ENCODE assay signal across 33 mouse cellular contexts in genomic region chr13:85476274-85476846, GRCm38 (mm10).
DNase-seq lines count a peak whose midpoint lies in the region; ATAC-seq lines count a peak whose summit lies in the region.
"Had no signal": no experiment of that assay in that cellular context is flagged by ENCODE, and none has a peak within 500 bp of the region (broad histone marks: within the 10 kb centered on the region; RNA-seq: fewer than 3 reads in every experiment).

No protein-coding gene starts in this region.

- no peaks in the 10 kb centered on the region for H3K9me3 ChIP-seq in heart, embryonic 11.5 days (replicated peaks; ENCODE audit: control insufficient read depth, low read length)
- no peaks in the 10 kb centered on the region for H3K9me3 ChIP-seq in midbrain, embryonic 13.5 days
- H3K9me3 ChIP-seq in forebrain, embryonic 14.5 days (replicated peaks; ENCODE audit: control insufficient read depth, low read length), result no peaks in the 10 kb centered on the region
- H3K9me3 ChIP-seq: embryonic facial prominence, embryonic 10.5 days; embryonic facial prominence, embryonic 13.5 days; forebrain, embryonic 12.5 days; G1E; heart, embryonic 12.5 days; heart, embryonic 15.5 days had no signal

- WGBS in heart, embryonic 11.5 days (ENCODE audit: insufficient replicate concordance), result 40% methylated on average over 4 of the region's 4 CpGs
- WGBS in midbrain, embryonic 13.5 days, result 86% methylated on average over 4 of the region's 4 CpGs
- 92% methylated on average over 4 of the region's 4 CpGs for WGBS in forebrain, embryonic 14.5 days

- H3K9ac ChIP-seq in heart, embryonic 11.5 days (ENCODE audit: low read depth, low read length), result no peak overlapping the region
- no peak overlapping the region for H3K9ac ChIP-seq in midbrain, embryonic 13.5 days (replicated peaks)
- H3K9ac ChIP-seq in forebrain, embryonic 14.5 days (ENCODE audit: low read length), result no peak overlapping the region
- H3K9ac ChIP-seq: embryonic facial prominence, embryonic 13.5 days; forebrain, embryonic 12.5 days; heart, embryonic 12.5 days; heart, embryonic 15.5 days; hindbrain, embryonic 14.5 days had no signal

- 0 out of 2 replicates have a peak, but pooled peaks have one; percentile 42 for ATAC-seq in heart, embryonic 11.5 days (replicated peaks; ENCODE audit: insufficient number of reproducible peaks, low FRiP score, low TSS enrichment)
- peak; percentile 59 for ATAC-seq in CD4-positive, CD25-positive, alpha-beta regulatory T cell, adult 4 months
- peak; percentile 38 for ATAC-seq in megakaryocyte, adult 5-6 weeks (ENCODE audit: poor library complexity, severe bottlenecking)
- ATAC-seq in midbrain, embryonic 13.5 days, result no peak
- no peak for ATAC-seq in forebrain, embryonic 14.5 days
- ATAC-seq: forebrain, embryonic 16.5 days; hindbrain, postnatal 0 days; Patski had no signal

- H3K36me3 ChIP-seq in heart, embryonic 11.5 days (ENCODE audit: control insufficient read depth, insufficient read depth, low read length), result no peaks in the 10 kb centered on the region
- no peaks in the 10 kb centered on the region for H3K36me3 ChIP-seq in midbrain, embryonic 13.5 days
- no peaks in the 10 kb centered on the region for H3K36me3 ChIP-seq in forebrain, embryonic 14.5 days (ENCODE audit: control insufficient read depth, insufficient read depth, low read length)
- H3K36me3 ChIP-seq: embryonic facial prominence, embryonic 10.5 days; embryonic facial prominence, embryonic 13.5 days; forebrain, embryonic 12.5 days; G1E; heart, embryonic 12.5 days; heart, embryonic 15.5 days had no signal

- H3K4me3 ChIP-seq in heart, embryonic 11.5 days (ENCODE audit: low read depth, low read length), result no peak overlapping the region
- H3K4me3 ChIP-seq in midbrain, embryonic 13.5 days (replicated peaks), result no peak overlapping the region
- no peak overlapping the region for H3K4me3 ChIP-seq in forebrain, embryonic 14.5 days (ENCODE audit: low read depth, low read length)
- H3K4me3 ChIP-seq: embryonic facial prominence, embryonic 10.5 days; embryonic facial prominence, embryonic 13.5 days; erythroblast, embryonic 14.5 days; forebrain, embryonic 12.5 days; gastrocnemius, adult 2 months; heart, embryonic 12.5 days; heart, embryonic 15.5 days had no signal

- H3K4me2 ChIP-seq in heart, embryonic 11.5 days, result no peak overlapping the region
- no peak overlapping the region for H3K4me2 ChIP-seq in midbrain, embryonic 13.5 days (replicated peaks)
- H3K4me2 ChIP-seq in forebrain, embryonic 14.5 days (ENCODE audit: low read length), result no peak overlapping the region
- H3K4me2 ChIP-seq: embryonic facial prominence, embryonic 13.5 days; forebrain, embryonic 12.5 days; heart, embryonic 12.5 days; heart, embryonic 15.5 days; hindbrain, embryonic 14.5 days had no signal

- DNase-seq in heart, postnatal 25 days (ENCODE audit: low spot score), result no peak
- peak; percentile 63 for DNase-seq in 416B (ENCODE audit: low read depth)
- no peak for DNase-seq in right cerebral cortex, postnatal 4 days
- DNase-seq in forebrain, embryonic 14.5 days (ENCODE audit: low spot score), result no peak
- DNase-seq: adrenal gland, adult 8-10 months; adrenal gland, postnatal 25 days; B cell, adult 2 months; cerebellum, adult 11-12 months; cerebellum, adult 8-10 months; cerebellum, postnatal 10 days; cerebellum, postnatal 36 days; embryo, embryonic 11 days; gastrocnemius, adult 2 months; gastrocnemius, postnatal 14 days; heart, adult 11 months; heart, postnatal 10 days; heart, postnatal 4 days had no signal

- intact Hi-C loops in heart, postnatal 25 days (cut with DNase I), result no loop called here

- H3K27ac ChIP-seq in heart, embryonic 11.5 days (ENCODE audit: low read depth, low read length), result no peak overlapping the region
- no peak overlapping the region for H3K27ac ChIP-seq in midbrain, embryonic 13.5 days
- no peak overlapping the region for H3K27ac ChIP-seq in forebrain, embryonic 14.5 days (ENCODE audit: low read depth, low read length)
- H3K27ac ChIP-seq: embryonic facial prominence, embryonic 10.5 days; embryonic facial prominence, embryonic 13.5 days; forebrain, embryonic 12.5 days; gastrocnemius, adult 2 months; heart, embryonic 15.5 days; hindbrain, embryonic 14.5 days; hindbrain, postnatal 0 days had no signal

- no peaks in the 10 kb centered on the region for H3K27me3 ChIP-seq in heart, embryonic 11.5 days (ENCODE audit: control insufficient read depth, insufficient read depth, low read length)
- H3K27me3 ChIP-seq in midbrain, embryonic 13.5 days, result no peaks in the 10 kb centered on the region
- H3K27me3 ChIP-seq in forebrain, embryonic 14.5 days (replicated peaks; ENCODE audit: control insufficient read depth, insufficient read depth, low read length), result no peaks in the 10 kb centered on the region
- H3K27me3 ChIP-seq: CH12.LX; embryonic facial prominence, embryonic 13.5 days; forebrain, embryonic 12.5 days; heart, embryonic 12.5 days; heart, embryonic 15.5 days had no signal

- H3K4me1 ChIP-seq in heart, embryonic 11.5 days (ENCODE audit: control insufficient read depth, insufficient read depth, low read length), result 0 out of 2 replicates have a peak, but pooled peaks cover 3% of the 10 kb centered on the region
- H3K4me1 ChIP-seq in midbrain, embryonic 13.5 days (replicated peaks), result no peaks in the 10 kb centered on the region
- H3K4me1 ChIP-seq in forebrain, embryonic 14.5 days (ENCODE audit: control insufficient read depth, insufficient read depth, low read length), result no peaks in the 10 kb centered on the region
- H3K4me1 ChIP-seq: embryonic facial prominence, embryonic 10.5 days; embryonic facial prominence, embryonic 13.5 days; forebrain, embryonic 12.5 days had no signal

Comparison
In these comparisons a context has a peak if more than half of its experiments do, and no peak if none do; other contexts are left out.
1. ATAC-seq: peak in heart, embryonic 11.5 days (single experiment), CD4-positive, CD25-positive, alpha-beta regulatory T cell, adult 4 months (single experiment) and megakaryocyte, adult 5-6 weeks (single experiment); none in midbrain, embryonic 13.5 days (single experiment) and forebrain, embryonic 14.5 days (single experiment).